Mouse (Mus musculus): ENCODE results near the gene Ppp1r36. TPM values are rescaled to one million over a fixed set of nuclear protein-coding genes. Genes with fewer than 3 reads are reported as not detected.
"Not testable (repeated sequence)": the region's sequence is repeated elsewhere in the genome, so short reads cannot be mapped to it uniquely, and the experiment has no call there.

Gene Ppp1r36
- polyA plus RNA-seq, 1 experiment from 2014 or later: 1.3 TPM

GRCm38 (mm10) chr12:76458445-76458844 lies 41.1 kb downstream of the Ppp1r36 start:
- ATAC-seq; H3K27me3 ChIP-seq (replicated peaks; ENCODE audit: control insufficient read depth, insufficient read depth, low read length); H3K4me1 ChIP-seq (ENCODE audit: control insufficient read depth, insufficient read depth, low read depth, low read length); H3K4me2 ChIP-seq (ENCODE audit: low read length); H3K4me3 ChIP-seq (ENCODE audit: low read length); H3K9me3 ChIP-seq (ENCODE audit: control insufficient read depth, low read length); H3K9ac ChIP-seq (ENCODE audit: low read depth, low read length); H3K36me3 ChIP-seq (ENCODE audit: control insufficient read depth, insufficient read depth, low read length); H3K27ac ChIP-seq (ENCODE audit: low read depth, low read length): not testable (repeated sequence)
- 74% methylated on average over 4 of the region's 4 CpGs for WGBS

- Histone ChIP-seq H3K4me1 (ENCODE audit: control insufficient read depth, insufficient read depth, low read depth, low read length) (no peaks in the 10 kb centered on the region), H3K27me3 (replicated peaks; ENCODE audit: control insufficient read depth, insufficient read depth, low read length) (no peaks in the 10 kb centered on the region), H3K4me3 (ENCODE audit: low read length) (no peak overlapping the region), H3K9ac (ENCODE audit: low read depth, low read length) (no peak overlapping the region), H3K27ac (ENCODE audit: low read depth, low read length) (no peak overlapping the region), H3K4me2 (ENCODE audit: low read length) (no peak overlapping the region), H3K9me3 (ENCODE audit: control insufficient read depth, low read length) (no peaks in the 10 kb centered on the region), H3K36me3 (ENCODE audit: control insufficient read depth, insufficient read depth, low read length) (no peaks in the 10 kb centered on the region)
- WGBS: 64% methylated on average over 4 of the region's 4 CpGs
- ATAC-seq: no peak
Measured at GRCm38 (mm10) chr12:76459032-76459431, 41.7 kb downstream of the Ppp1r36 start.

DNA sequence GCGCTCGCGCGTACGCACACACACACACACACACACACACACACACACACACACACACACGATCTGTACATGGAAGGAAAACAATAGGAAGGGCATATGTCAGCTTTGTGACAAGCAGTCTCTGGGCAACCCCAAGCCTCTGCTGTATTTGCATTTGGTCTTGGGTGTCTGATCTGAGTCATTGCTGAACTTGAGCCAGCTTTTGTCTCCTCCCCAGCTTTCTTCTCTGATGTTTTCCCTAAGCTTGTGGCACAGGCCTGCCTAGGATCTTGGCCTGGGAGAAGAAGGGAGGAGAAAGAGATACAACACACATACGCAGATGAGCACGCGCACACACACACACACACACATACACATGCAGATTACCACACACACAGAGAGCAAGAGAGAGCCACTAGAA lies 46.1 kb downstream of the Ppp1r36 start:
- 87% methylated on average over 9 of the region's 9 CpGs for WGBS
- H3K4me1 ChIP-seq (ENCODE audit: control insufficient read depth, insufficient read depth, low read depth, low read length): no peaks in the 10 kb centered on the region
- H3K36me3 ChIP-seq (ENCODE audit: control insufficient read depth, insufficient read depth, low read length): no peaks in the 10 kb centered on the region
- no peaks in the 10 kb centered on the region for H3K9me3 ChIP-seq (ENCODE audit: control insufficient read depth, low read length)
- H3K4me2 ChIP-seq (ENCODE audit: low read length): no peak overlapping the region
- H3K27me3 ChIP-seq (replicated peaks; ENCODE audit: control insufficient read depth, insufficient read depth, low read length): no peaks in the 10 kb centered on the region
- no peak overlapping the region for H3K9ac ChIP-seq (ENCODE audit: low read depth, low read length)
- H3K27ac ChIP-seq (ENCODE audit: low read depth, low read length): no peak overlapping the region
- ATAC-seq: no peak
- no peak overlapping the region for H3K4me3 ChIP-seq (ENCODE audit: low read length)

- no peak for ATAC-seq
- Histone ChIP-seq H3K27ac (ENCODE audit: low read depth, low read length) (no peak overlapping the region), H3K27me3 (replicated peaks; ENCODE audit: control insufficient read depth, insufficient read depth, low read length) (no peaks in the 10 kb centered on the region), H3K36me3 (ENCODE audit: control insufficient read depth, insufficient read depth, low read length) (no peaks in the 10 kb centered on the region), H3K4me1 (ENCODE audit: control insufficient read depth, insufficient read depth, low read depth, low read length) (no peaks in the 10 kb centered on the region), H3K4me3 (ENCODE audit: low read length) (no peak overlapping the region), H3K4me2 (ENCODE audit: low read length) (no peak overlapping the region), H3K9ac (ENCODE audit: low read depth, low read length) (no peak overlapping the region), H3K9me3 (ENCODE audit: control insufficient read depth, low read length) (no peaks in the 10 kb centered on the region)
- WGBS: 59% methylated on average over 12 of the region's 12 CpGs
Measured at GRCm38 (mm10) chr12:76464651-76465252, 47.4 kb downstream of the Ppp1r36 start.

DNA sequence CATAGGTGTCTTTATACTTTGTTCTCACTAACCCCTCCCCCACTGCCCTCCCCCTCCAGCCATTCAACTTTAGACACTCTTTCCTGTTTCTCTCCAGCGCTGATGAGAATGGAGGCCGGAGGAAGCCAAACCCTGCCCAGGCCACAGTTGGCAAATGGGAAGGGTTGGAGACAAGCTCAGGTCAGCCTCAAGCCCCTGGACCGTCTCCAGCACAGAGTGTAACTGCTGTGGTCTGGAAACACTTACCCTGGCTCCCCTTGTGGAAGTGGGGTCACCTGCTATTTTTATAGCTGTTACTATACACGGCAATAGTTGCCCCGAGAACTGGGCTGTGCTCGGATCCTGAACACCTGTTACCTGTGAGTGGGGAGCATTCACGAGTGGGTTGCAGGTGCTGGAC lies 49.3 kb downstream of the Ppp1r36 start:
- H3K4me1 ChIP-seq (ENCODE audit: control insufficient read depth, insufficient read depth, low read depth, low read length): no peaks in the 10 kb centered on the region
- H3K4me2 ChIP-seq (ENCODE audit: low read length): no peak overlapping the region
- H3K27me3 ChIP-seq (replicated peaks; ENCODE audit: control insufficient read depth, insufficient read depth, low read length): no peaks in the 10 kb centered on the region
- H3K9me3 ChIP-seq (ENCODE audit: control insufficient read depth, low read length): no peaks in the 10 kb centered on the region
- 80% methylated on average over 7 of the region's 7 CpGs for WGBS
- H3K36me3 ChIP-seq (ENCODE audit: control insufficient read depth, insufficient read depth, low read length): no peaks in the 10 kb centered on the region
- no peak for ATAC-seq
- no peak overlapping the region for H3K9ac ChIP-seq (ENCODE audit: low read depth, low read length)
- no peak overlapping the region for H3K27ac ChIP-seq (ENCODE audit: low read depth, low read length)
- no peak overlapping the region for H3K4me3 ChIP-seq (ENCODE audit: low read length)

DNA sequence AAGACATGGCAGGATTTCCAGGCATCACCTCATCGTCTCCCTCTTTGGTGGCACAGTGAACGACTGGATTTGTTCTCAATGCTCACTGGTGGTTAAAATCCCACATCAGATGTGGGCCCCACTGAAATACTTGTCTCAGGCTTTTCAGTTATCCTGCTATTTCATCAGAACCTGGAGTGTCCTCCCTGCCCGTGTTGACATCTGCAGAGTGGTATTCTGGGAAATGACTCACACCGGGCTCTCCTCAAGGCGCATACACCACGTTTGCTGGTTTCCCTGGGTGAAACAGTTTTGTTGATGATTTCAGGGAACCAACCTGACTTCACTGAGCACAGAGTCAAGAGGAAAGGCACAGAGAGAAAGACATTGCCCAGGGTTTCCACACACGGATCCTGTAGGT lies 49.9 kb downstream of the Ppp1r36 start:
- no peak overlapping the region for H3K9ac ChIP-seq (ENCODE audit: low read depth, low read length)
- H3K36me3 ChIP-seq (ENCODE audit: control insufficient read depth, insufficient read depth, low read length): no peaks in the 10 kb centered on the region
- no peaks in the 10 kb centered on the region for H3K27me3 ChIP-seq (replicated peaks; ENCODE audit: control insufficient read depth, insufficient read depth, low read length)
- no peak overlapping the region for H3K27ac ChIP-seq (ENCODE audit: low read depth, low read length)
- no peaks in the 10 kb centered on the region for H3K9me3 ChIP-seq (ENCODE audit: control insufficient read depth, low read length)
- no peak for ATAC-seq
- no peaks in the 10 kb centered on the region for H3K4me1 ChIP-seq (ENCODE audit: control insufficient read depth, insufficient read depth, low read depth, low read length)
- WGBS: 75% methylated on average over 7 of the region's 7 CpGs
- no peak overlapping the region for H3K4me2 ChIP-seq (ENCODE audit: low read length)
- H3K4me3 ChIP-seq (ENCODE audit: low read length): no peak overlapping the region

GRCm38 (mm10) chr12:76472046-76472445 lies 54.7 kb downstream of the Ppp1r36 start:
- Histone ChIP-seq H3K4me1 (ENCODE audit: control insufficient read depth, insufficient read depth, low read depth, low read length) (no peaks in the 10 kb centered on the region), H3K4me2 (ENCODE audit: low read length) (no peak overlapping the region), H3K4me3 (ENCODE audit: low read length) (no peak overlapping the region), H3K9me3 (ENCODE audit: control insufficient read depth, low read length) (no peaks in the 10 kb centered on the region), H3K27ac (ENCODE audit: low read depth, low read length) (no peak overlapping the region), H3K9ac (ENCODE audit: low read depth, low read length) (no peak overlapping the region), H3K27me3 (replicated peaks; ENCODE audit: control insufficient read depth, insufficient read depth, low read length) (no peaks in the 10 kb centered on the region), H3K36me3 (ENCODE audit: control insufficient read depth, insufficient read depth, low read length) (no peaks in the 10 kb centered on the region)
- ATAC-seq: peak; percentile 37
- 9% methylated on average over 4 of the region's 4 CpGs for WGBS

DNA sequence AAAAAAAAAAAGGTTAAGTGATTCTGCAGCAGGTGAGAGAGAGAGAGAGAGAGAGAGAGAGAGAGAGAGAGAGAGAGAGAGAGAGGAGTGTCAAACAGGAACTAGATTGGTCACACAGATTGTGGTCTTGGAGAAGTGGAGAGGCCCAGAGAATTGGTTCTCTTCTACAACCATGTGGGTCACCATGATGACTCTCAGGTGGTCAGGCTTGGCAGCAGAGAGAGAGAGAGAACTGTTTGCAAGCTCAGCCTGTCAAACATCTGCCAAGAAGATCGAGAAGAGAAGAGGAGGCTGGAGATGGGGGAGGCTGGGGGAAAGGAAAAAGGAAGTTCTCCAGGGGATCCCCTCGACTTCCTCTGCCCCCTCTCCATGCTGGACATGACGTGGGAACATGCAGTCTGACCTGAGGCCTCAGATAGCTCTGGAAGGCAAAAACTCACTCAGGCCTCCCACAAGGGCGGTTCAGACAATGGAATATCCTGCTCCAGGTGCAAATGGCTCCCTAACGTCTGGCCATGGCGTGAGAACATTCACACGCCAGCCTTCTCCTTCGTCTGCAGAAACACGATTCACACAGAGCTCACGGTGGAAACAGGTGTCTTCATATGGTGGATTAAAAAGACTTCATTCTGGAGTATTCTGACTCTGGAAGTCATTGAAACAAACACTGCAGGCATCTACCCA lies 56.4 kb downstream of the Ppp1r36 start:
- Histone ChIP-seq H3K36me3 (ENCODE audit: control insufficient read depth, insufficient read depth, low read length) (no peaks in the 10 kb centered on the region), H3K9me3 (ENCODE audit: control insufficient read depth, low read length) (no peaks in the 10 kb centered on the region), H3K27me3 (replicated peaks; ENCODE audit: control insufficient read depth, insufficient read depth, low read length) (no peaks in the 10 kb centered on the region), H3K9ac (ENCODE audit: low read depth, low read length) (no peak overlapping the region), H3K4me2 (ENCODE audit: low read length) (no peak overlapping the region), H3K27ac (ENCODE audit: low read depth, low read length) (no peak overlapping the region), H3K4me3 (ENCODE audit: low read length) (no peak overlapping the region), H3K4me1 (ENCODE audit: control insufficient read depth, insufficient read depth, low read depth, low read length) (no peaks in the 10 kb centered on the region)
- 79% methylated on average over 10 of the region's 10 CpGs for WGBS
- no peak for ATAC-seq

DNA sequence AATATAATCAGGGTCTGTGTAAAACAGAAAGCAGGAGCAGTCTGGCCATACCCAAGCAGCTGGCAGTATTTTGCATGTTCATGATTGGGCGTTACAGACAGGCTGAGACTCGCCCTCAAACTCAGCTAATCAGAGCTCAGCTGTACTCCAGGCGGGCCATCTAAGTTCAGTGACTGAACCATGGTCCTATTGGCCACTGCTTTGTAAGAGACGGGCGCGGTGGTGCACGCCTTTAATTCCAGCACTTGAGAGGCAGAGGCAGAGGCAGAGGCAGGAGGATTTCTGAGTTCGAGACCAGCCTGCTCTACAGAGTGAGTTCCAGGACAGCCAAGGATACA lies 56.9 kb downstream of the Ppp1r36 start:
- no peaks in the 10 kb centered on the region for H3K27me3 ChIP-seq (replicated peaks; ENCODE audit: control insufficient read depth, insufficient read depth, low read length)
- H3K4me1 ChIP-seq (ENCODE audit: control insufficient read depth, insufficient read depth, low read depth, low read length): no peaks in the 10 kb centered on the region
- no peak for ATAC-seq
- 89% methylated on average over 8 of the region's 8 CpGs for WGBS
- H3K36me3 ChIP-seq (ENCODE audit: control insufficient read depth, insufficient read depth, low read length): no peaks in the 10 kb centered on the region
- H3K4me2 ChIP-seq (ENCODE audit: low read length): no peak overlapping the region
- no peak overlapping the region for H3K27ac ChIP-seq (ENCODE audit: low read depth, low read length)
- H3K9ac ChIP-seq (ENCODE audit: low read depth, low read length): no peak overlapping the region
- H3K9me3 ChIP-seq (ENCODE audit: control insufficient read depth, low read length): no peaks in the 10 kb centered on the region
- H3K4me3 ChIP-seq (ENCODE audit: low read length): no peak overlapping the region

Measured in hindbrain, embryonic 16.5 days (tissue).